Mouse (Mus musculus): ENCODE data around the gene Sult1a1.

Gene Sult1a1

GRCm38 (mm10) chr7:126676207-126676606 lies at the start of gene Sult1a1:
Gene Sult1a1, minus strand, starts transcription at chr7:126676432.
- no peak for DNase-seq (ENCODE audit: low read depth, low spot score)

GRCm38 (mm10) chr7:126725667-126726066 lies 49.4 kb upstream of the Sult1a1 start:
- DNase-seq (ENCODE audit: low read depth, low spot score) = no peak

GRCm38 (mm10) chr7:126725077-126725476 lies 48.8 kb upstream of the Sult1a1 start:
- no peak for DNase-seq (ENCODE audit: low read depth, low spot score)

GRCm38 (mm10) chr7:126721635-126722034 lies 45.4 kb upstream of the Sult1a1 start:
- DNase-seq (ENCODE audit: low read depth, low spot score) = no peak

DNA sequence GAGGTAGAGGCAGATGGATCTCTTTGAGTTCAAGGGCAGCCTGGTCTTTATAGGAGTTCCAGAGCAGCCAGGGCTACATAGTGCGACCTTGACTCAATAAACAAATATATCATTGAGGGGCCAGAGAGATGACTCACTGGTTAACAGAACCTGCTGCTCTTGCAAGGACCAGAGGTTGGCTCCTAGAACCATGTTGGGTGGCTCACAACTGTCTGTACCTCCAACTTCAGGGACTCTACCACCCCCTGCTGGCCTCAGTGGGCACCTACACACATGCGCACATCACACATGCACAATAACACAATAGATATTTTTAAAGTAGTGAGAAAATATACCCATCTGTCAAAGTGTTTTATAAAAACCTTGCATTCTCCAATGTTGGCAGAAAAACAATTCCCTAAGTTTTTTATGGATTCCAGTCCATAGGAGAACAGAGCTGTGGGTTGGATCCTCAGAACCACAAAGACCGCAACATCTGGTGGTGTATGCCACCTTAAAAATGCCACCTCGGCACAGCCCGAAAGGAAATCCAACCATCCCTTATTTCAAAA lies 42.6 kb upstream of the Sult1a1 start:
- no peak for DNase-seq (ENCODE audit: low read depth, low spot score)

- DNase-seq (ENCODE audit: low read depth, low spot score) = no peak
These were observed 41.3 kb upstream of the Sult1a1 start for GRCm38 (mm10) chr7:126717566-126717965.

- DNase-seq (ENCODE audit: low read depth, low spot score) = no peak
These were observed 39.4 kb upstream of the Sult1a1 start for GRCm38 (mm10) chr7:126715679-126716078.

GRCm38 (mm10) chr7:126711910-126712309 lies 35.7 kb upstream of the Sult1a1 start:
- no peak for DNase-seq (ENCODE audit: low read depth, low spot score)

DNA sequence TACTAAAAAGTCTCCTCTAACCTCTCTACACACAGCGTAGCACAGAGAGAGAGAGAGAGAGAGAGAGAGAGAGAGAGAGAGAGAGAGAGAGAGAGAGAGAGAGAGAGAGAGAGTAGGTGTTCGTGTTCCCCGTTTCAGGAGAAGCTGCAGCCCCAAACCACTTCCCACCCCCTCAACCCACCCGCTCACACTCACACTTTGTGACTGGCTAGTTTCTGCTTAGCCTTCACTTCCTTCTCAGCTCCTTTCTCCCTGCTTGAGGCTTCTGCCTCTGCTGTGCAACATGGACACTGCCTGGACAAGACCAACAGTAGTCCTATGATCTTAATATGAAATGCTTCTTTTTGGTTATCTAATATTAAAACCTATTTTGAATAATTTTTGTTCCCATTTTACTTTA lies 34.0 kb upstream of the Sult1a1 start:
- DNase-seq (ENCODE audit: low read depth, low spot score) = no peak

- DNase-seq (ENCODE audit: low read depth, low spot score) = no peak
These were observed 32.1 kb upstream of the Sult1a1 start for GRCm38 (mm10) chr7:126708175-126708952.

DNA sequence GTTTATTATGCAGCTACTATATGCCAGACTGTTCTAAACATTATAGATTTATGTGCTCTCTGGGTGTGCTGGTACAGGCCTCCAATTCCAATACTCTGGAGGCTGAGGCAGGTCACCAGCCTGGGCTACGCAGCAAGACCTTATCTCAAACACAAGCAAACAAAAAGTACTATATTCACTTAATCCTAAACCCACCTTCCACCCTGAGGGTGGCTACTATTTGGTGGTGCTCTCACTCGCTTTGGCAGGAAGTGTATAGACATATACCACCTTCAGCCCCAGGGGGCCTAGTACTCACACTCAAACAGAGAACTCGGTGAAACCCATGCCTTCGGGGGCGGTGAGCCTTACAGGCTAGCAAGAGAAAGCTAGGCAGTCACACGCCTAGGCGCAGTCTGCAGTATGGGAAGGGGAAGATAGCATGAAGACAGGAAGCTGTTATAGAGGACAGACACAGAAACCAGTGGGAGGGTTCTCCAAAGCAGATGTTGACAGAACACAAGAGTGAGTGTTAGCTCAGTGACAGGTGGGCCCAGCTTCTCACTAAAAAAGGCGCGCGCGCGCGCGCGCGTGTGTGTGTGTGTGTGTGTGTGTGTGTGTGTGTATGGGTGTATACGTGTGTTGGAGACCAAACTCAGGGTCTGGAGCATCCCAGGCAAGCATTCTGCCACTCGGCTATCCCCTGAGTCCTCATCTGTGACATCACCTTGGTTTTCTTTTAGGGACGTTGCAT lies 31.4 kb upstream of the Sult1a1 start, which contains the start of gene Coro1a:
Gene Coro1a (minus strand): TSS at position 346 of the 733 bp plus-strand sequence.
- no peak for DNase-seq (ENCODE audit: low read depth, low spot score)

DNA sequence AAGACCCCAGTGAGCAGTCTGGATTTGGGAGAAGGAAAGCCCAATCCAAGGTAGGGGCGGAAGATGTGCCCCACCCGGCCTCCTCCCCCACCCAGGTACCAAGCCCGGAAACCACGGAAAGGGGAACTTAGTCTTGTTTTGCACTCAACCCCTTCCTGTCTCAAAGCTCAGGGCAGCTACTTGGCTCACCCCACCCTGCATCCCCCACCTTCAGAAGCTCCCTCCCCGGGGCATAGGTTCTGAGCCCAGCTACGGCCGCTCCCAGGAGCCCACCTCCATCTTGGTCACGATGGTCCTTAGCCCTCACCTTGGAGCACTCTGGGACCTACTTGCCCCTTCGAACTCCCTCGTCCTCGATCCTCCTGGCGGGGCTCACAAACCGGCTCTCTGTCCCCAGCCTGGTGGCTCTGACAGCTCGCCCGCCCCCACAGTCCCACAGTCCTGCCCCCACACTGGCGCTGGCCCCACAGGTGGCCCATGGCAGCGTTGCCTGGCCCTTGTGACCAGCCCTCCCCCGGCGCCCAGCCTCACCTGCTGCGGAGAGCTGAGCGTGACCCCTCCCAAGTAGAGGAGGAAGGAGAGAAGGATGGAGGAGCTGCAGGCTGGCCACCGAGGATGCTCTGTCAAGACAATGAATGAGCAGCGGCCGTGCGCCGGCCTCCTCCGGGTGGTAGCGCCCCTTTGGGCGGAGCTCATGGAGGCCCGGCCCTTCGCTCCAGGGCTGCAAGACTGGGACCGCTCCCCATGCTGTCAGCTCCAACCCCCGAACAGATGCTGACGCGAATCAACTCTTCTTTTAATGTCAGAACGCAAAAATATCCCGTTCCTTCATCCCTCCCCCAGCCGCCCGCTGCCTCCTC lies 28.1 kb upstream of the Sult1a1 start:
- no peak for DNase-seq (ENCODE audit: low read depth, low spot score)

GRCm38 (mm10) chr7:126703757-126704077 lies 27.5 kb upstream of the Sult1a1 start:
- no peak for DNase-seq (ENCODE audit: low read depth, low spot score)

GRCm38 (mm10) chr7:126702861-126703756 lies 26.9 kb upstream of the Sult1a1 start:
- DNase-seq (ENCODE audit: low read depth, low spot score) = no peak

DNA sequence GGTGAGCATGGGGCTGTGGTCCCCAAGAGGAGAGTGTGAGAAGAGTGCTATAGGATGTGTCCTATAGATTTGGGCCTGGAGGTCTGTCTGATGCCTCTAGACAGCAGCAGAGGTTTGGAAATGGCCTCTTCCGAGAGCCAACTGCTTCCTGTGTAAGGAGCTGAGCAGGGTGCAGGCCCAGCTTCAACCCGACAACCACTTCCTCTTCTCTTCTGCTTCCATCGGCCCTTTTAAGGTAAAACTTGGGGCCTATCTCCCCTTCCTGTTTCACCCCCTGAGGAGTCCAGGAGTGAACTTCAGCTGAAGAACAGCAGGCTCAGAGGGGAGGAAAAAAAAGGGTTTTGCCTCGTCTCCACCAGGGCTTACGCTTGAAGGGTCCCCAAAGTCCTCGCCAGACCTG lies 26.1 kb upstream of the Sult1a1 start:
- DNase-seq (ENCODE audit: low read depth, low spot score) = no peak

- no peak for DNase-seq (ENCODE audit: low read depth, low spot score)
These were observed 25.5 kb upstream of the Sult1a1 start for GRCm38 (mm10) chr7:126701559-126702357.

- peak; percentile 66 for DNase-seq (ENCODE audit: low read depth, low spot score)
These were observed 24.8 kb upstream of the Sult1a1 start for GRCm38 (mm10) chr7:126701070-126701469.

DNA sequence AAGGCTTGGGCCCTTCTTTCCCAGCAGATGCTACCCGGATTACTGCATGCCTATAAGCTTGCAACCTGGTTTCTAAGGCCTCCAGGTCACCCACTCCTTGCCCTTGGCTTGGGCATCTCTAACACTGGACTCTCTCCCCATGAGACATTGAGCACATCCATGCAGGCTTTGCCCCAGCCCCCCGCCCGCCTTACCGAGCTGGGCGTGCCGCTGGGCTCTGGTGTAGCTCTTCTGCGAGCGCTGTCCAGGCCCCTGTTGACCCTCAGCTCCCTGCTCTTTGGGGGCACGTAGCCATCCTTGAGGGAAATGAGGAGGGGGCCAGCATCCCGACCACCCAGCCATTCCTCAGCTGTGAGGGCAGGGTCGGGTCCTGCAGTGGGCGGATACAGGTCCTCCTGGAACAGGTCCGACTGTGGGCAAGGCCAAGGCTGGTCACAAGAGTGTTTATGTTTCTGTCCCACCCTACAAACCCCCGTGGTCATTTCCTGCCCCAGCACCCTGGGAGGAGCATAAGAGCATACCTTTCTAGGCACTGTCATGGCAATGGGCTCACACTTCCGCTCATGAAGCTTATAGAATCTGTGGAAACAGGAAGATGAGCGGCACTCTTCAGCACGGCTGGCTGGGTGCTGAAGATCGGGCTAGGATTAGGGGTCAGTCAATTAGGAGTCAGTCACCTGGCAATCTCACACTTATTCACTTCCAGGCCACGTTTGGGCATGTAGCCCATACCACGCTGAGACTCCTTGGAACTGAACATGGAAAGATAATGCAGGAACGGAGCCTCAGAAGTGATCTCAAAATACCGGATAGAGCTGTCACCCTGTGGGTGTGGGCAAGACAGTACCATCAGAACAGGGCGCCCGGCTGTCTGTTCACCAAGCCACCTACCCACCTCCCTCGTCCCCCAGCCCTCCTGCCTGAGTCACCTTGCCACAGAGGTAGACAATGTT lies 24.1 kb upstream of the Sult1a1 start:
- no peak for DNase-seq (ENCODE audit: low read depth, low spot score)

- DNase-seq (ENCODE audit: low read depth, low spot score) = no peak
These were observed 21.6 kb upstream of the Sult1a1 start for GRCm38 (mm10) chr7:126697838-126698237.
